Mouse (Mus musculus): ENCODE results near the gene Setd1a. TPM values are rescaled to one million over a fixed set of nuclear protein-coding genes. Genes with fewer than 3 reads are reported as not detected.
A peak's percentile ranks its signal among the peaks of the same experiment; 100 is the strongest.

Setd1a gene
- polyA plus RNA-seq, 1 experiment: 20.9 TPM

DNA sequence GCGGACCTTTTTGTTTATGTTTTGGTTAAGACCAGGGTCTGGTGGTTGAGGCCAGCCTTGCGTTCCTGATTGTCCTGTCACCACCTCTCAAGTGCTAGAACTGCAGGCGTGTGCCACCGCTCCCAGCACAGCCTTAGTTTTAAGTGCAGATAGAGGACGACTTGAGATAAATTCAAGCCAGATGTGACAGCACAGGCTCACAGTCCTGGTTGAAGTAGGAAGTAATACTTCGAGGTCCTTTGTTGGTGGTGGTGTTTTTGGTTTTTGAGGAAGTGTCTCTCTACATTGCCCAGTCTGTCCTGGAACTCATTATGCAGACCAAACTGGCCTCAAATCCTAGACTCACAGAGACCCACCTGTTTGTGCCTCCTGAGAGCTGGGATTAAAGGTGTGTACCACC lies 16.8 kb upstream of the Setd1a start:
- no peak overlapping the region for H3K4me3 ChIP-seq (ENCODE audit: insufficient read depth, poor library complexity, severe bottlenecking)
- no peak for TF ChIP-seq MYOG (IDR thresholded peaks at IDR 0.05; ENCODE audit: control insufficient read depth, extremely low read depth, insufficient read length)
- TF ChIP-seq FOSL1 (IDR thresholded peaks at IDR 0.05; ENCODE audit: insufficient read depth, low read length, poor library complexity, severe bottlenecking): no peak
- no peak for TF ChIP-seq MAX (IDR thresholded peaks at IDR 0.05)
- TF ChIP-seq USF1 (IDR thresholded peaks at IDR 0.05; ENCODE audit: low read depth): no peak
- no peak for TF ChIP-seq MYOD1 (IDR thresholded peaks at IDR 0.05; ENCODE audit: control insufficient read depth, insufficient read length, low read depth)
- no peak for TF ChIP-seq CTCF (IDR thresholded peaks at IDR 0.05; ENCODE audit: control insufficient read depth, insufficient read depth, insufficient read length)
- TF ChIP-seq CEBPB (IDR thresholded peaks at IDR 0.05; ENCODE audit: low read depth): no peak
- peaks cover 35% of the 10 kb centered on the region for H3K36me3 ChIP-seq (ENCODE audit: control insufficient read depth, insufficient read depth)
- no peaks in the 10 kb centered on the region for H3K27me3 ChIP-seq (ENCODE audit: control insufficient read depth, insufficient read depth, insufficient read length)
- peaks cover 9% of the 10 kb centered on the region for H3K79me2 ChIP-seq (ENCODE audit: control insufficient read depth, insufficient read depth)
- H3K79me3 ChIP-seq (ENCODE audit: low read depth): no peaks in the 10 kb centered on the region
- H3ac ChIP-seq (ENCODE audit: control insufficient read depth, insufficient read length, low read depth): no peak overlapping the region

DNA sequence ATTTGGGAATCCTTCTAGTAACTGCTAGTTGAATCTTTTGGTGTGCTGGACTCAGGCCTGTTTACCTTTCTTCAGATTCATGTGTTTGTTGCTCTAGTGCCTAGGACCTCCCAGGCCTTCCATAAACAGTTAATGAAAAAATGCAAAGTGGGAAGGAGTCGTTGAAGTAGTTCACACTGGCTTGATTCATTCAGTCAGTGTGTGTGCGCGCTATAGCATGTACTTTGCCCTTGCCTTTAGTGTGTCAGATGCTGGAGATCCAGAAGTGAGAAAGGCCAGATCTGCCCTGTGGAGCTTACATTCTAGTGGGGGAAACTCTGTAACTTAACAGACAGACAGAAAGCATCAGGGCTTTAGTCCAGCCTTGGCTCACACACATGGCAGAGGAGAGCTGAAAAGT lies 16.0 kb upstream of the Setd1a start:
- Histone ChIP-seq H3K79me3 (ENCODE audit: low read depth) (no peaks in the 10 kb centered on the region), H3ac (ENCODE audit: control insufficient read depth, insufficient read length, low read depth) (no peak overlapping the region), H3K27me3 (ENCODE audit: control insufficient read depth, insufficient read depth, insufficient read length) (no peaks in the 10 kb centered on the region), H3K4me3 (ENCODE audit: insufficient read depth, poor library complexity, severe bottlenecking) (no peak overlapping the region), H3K36me3 (ENCODE audit: control insufficient read depth, insufficient read depth) (peaks cover 36% of the 10 kb centered on the region), H3K79me2 (ENCODE audit: control insufficient read depth, insufficient read depth) (peaks cover 2% of the 10 kb centered on the region)
- TF ChIP-seq USF1 (IDR thresholded peaks at IDR 0.05; ENCODE audit: low read depth) (no peak), CEBPB (IDR thresholded peaks at IDR 0.05; ENCODE audit: low read depth) (no peak), CTCF (IDR thresholded peaks at IDR 0.05; ENCODE audit: control insufficient read depth, insufficient read depth, insufficient read length) (no peak), MAX (IDR thresholded peaks at IDR 0.05) (no peak), MYOD1 (IDR thresholded peaks at IDR 0.05; ENCODE audit: control insufficient read depth, insufficient read length, low read depth) (no peak), MYOG (IDR thresholded peaks at IDR 0.05; ENCODE audit: control insufficient read depth, extremely low read depth, insufficient read length) (no peak), FOSL1 (IDR thresholded peaks at IDR 0.05; ENCODE audit: insufficient read depth, low read length, poor library complexity, severe bottlenecking) (no peak)

DNA sequence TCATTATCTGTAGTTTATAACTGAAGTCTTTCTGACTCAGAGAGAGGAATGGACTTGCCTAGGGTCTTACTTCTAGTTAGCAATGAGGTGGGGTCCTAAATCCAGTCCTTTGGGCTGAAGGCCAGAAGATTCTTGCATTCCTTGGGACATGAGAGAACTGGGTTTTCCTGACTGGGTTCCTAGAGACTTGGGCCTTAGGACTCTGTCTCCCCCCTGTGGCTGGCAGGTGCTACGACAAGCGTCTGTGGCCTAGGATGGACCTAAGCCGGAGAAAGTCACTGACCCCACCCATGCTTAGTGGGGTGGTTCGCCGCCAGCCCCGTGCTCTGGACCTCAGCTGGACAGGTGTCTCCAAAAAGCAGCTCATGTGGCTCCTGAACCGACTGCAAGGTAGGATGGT lies 15.4 kb upstream of the Setd1a start:
- Histone ChIP-seq H3K79me2 (ENCODE audit: control insufficient read depth, insufficient read depth) (no peaks in the 10 kb centered on the region), H3K4me3 (ENCODE audit: insufficient read depth, poor library complexity, severe bottlenecking) (no peak overlapping the region), H3K79me3 (ENCODE audit: low read depth) (no peaks in the 10 kb centered on the region), H3K27me3 (ENCODE audit: control insufficient read depth, insufficient read depth, insufficient read length) (no peaks in the 10 kb centered on the region), H3K36me3 (ENCODE audit: control insufficient read depth, insufficient read depth) (peaks cover 42% of the 10 kb centered on the region), H3ac (ENCODE audit: control insufficient read depth, insufficient read length, low read depth) (no peak overlapping the region)
- no peak for TF ChIP-seq MAX (IDR thresholded peaks at IDR 0.05)
- no peak for TF ChIP-seq USF1 (IDR thresholded peaks at IDR 0.05; ENCODE audit: low read depth)
- TF ChIP-seq MYOG (IDR thresholded peaks at IDR 0.05; ENCODE audit: control insufficient read depth, extremely low read depth, insufficient read length): no peak
- TF ChIP-seq MYOD1 (IDR thresholded peaks at IDR 0.05; ENCODE audit: control insufficient read depth, insufficient read length, low read depth): no peak
- peak; percentile 74 for TF ChIP-seq CTCF (IDR thresholded peaks at IDR 0.05; ENCODE audit: control insufficient read depth, insufficient read depth, insufficient read length)

DNA sequence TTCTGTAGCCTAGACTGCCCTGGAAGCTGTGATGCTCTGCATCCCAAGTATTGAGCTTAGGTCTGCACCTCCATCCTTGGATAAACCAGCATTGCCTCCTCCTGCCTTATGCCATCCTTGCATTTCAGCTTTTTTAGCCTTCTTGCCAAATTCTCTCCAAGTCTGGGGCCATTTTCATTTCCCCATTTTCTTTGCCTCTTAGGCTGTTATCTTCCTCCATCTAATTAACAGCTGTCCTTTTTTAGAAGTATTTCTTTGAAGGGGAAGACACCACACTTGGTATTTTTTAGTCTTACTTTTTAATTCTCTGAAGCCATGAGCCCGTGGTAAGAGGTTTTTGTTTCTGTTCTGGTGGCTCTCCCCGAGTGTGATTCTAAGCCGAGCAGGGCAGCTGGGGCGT lies 12.8 kb upstream of the Setd1a start:
- Histone ChIP-seq H3ac (ENCODE audit: control insufficient read depth, insufficient read length, low read depth) (no peak overlapping the region), H3K79me3 (ENCODE audit: low read depth) (no peaks in the 10 kb centered on the region), H3K4me3 (ENCODE audit: insufficient read depth, poor library complexity, severe bottlenecking) (no peak overlapping the region), H3K79me2 (ENCODE audit: control insufficient read depth, insufficient read depth) (no peaks in the 10 kb centered on the region), H3K36me3 (ENCODE audit: control insufficient read depth, insufficient read depth) (peaks cover 43% of the 10 kb centered on the region), H3K27me3 (ENCODE audit: control insufficient read depth, insufficient read depth, insufficient read length) (no peaks in the 10 kb centered on the region)
- TF ChIP-seq MAX (IDR thresholded peaks at IDR 0.05) (no peak), CEBPB (IDR thresholded peaks at IDR 0.05; ENCODE audit: low read depth) (no peak), CTCF (IDR thresholded peaks at IDR 0.05; ENCODE audit: control insufficient read depth, insufficient read depth, insufficient read length) (no peak), USF1 (IDR thresholded peaks at IDR 0.05; ENCODE audit: low read depth) (no peak), MYOD1 (IDR thresholded peaks at IDR 0.05; ENCODE audit: control insufficient read depth, insufficient read length, low read depth) (no peak), MYOG (IDR thresholded peaks at IDR 0.05; ENCODE audit: control insufficient read depth, extremely low read depth, insufficient read length) (no peak), FOSL1 (IDR thresholded peaks at IDR 0.05; ENCODE audit: insufficient read depth, low read length, poor library complexity, severe bottlenecking) (no peak)

DNA sequence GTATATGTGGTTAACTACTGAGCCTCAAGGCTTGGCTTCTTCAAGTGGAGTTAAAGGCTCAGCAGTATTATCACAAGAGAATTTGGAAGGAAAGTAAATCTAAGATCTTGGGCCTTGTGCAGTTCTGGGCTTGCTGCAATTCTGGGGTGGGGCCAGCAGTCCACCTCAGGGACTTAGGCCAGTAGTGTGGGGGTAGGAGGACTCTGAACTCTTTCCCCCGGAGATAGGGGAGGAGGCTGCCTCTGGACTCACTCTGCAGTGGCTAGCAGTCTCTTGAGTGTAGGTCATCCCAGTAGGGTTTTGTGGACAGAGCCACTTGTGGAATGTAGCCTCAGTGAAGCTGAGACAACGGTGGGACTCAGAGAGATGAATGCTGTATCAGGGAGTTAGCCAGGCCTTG lies 10.7 kb upstream of the Setd1a start:
- TF ChIP-seq MYOD1 (IDR thresholded peaks at IDR 0.05; ENCODE audit: control insufficient read depth, insufficient read length, low read depth) (no peak), USF1 (IDR thresholded peaks at IDR 0.05; ENCODE audit: low read depth) (no peak), MYOG (IDR thresholded peaks at IDR 0.05; ENCODE audit: control insufficient read depth, extremely low read depth, insufficient read length) (no peak), CEBPB (IDR thresholded peaks at IDR 0.05; ENCODE audit: low read depth) (no peak), FOSL1 (IDR thresholded peaks at IDR 0.05; ENCODE audit: insufficient read depth, low read length, poor library complexity, severe bottlenecking) (no peak), CTCF (IDR thresholded peaks at IDR 0.05; ENCODE audit: control insufficient read depth, insufficient read depth, insufficient read length) (no peak), MAX (IDR thresholded peaks at IDR 0.05) (no peak)
- no peak overlapping the region for H3ac ChIP-seq (ENCODE audit: control insufficient read depth, insufficient read length, low read depth)
- H3K36me3 ChIP-seq (ENCODE audit: control insufficient read depth, insufficient read depth): peaks cover 43% of the 10 kb centered on the region
- no peaks in the 10 kb centered on the region for H3K27me3 ChIP-seq (ENCODE audit: control insufficient read depth, insufficient read depth, insufficient read length)
- H3K4me3 ChIP-seq (ENCODE audit: insufficient read depth, poor library complexity, severe bottlenecking): no peak overlapping the region
- peaks cover 7% of the 10 kb centered on the region for H3K79me2 ChIP-seq (ENCODE audit: control insufficient read depth, insufficient read depth)
- H3K79me3 ChIP-seq (ENCODE audit: low read depth): no peaks in the 10 kb centered on the region
